Mouse (Mus musculus) erythroid progenitor cell, adult 5-6 weeks (primary cell): Measurements from ENCODE around the gene Strip1. TPM values are rescaled to one million over a fixed set of nuclear protein-coding genes. Genes with fewer than 3 reads are reported as not detected.

Source experiments
- ATAC-seq: replicated peaks from 2 replicates; pipeline ENCODE4 v1.8.0; 2016; ENCODE audit warnings: moderate number of reproducible peaks, mild to moderate bottlenecking, moderate TSS enrichment, inconsistent platforms; ENCODE audit not compliant: poor library complexity, low FRiP score, severe bottlenecking
- total RNA-seq, 2 experiments: library from RNA; stranded (forward) in 1 of 2; stranded (reverse) in 1 of 2; fragments of 150-400 nt in 1 of 2; fragments of 186-747, 209-891 nt in 1 of 2; gene quantifications; 2 replicates each; pipeline versions ENCODE4 v1.2.3 to v1.2.4; 2015 to 2017; ENCODE audit warnings: low replicate concordance in 2 of 2

Gene Strip1
- total RNA-seq, 2 experiments from 2014 or later, result 4.8 to 9.6 TPM

GRCm38 (mm10) chr3:107562591-107562990 is 68.9 kb downstream of the Strip1 start:
- no peak for ATAC-seq

Other genes with a start within 250 kb of the Strip1 start
- not detected in 2 replicates for gene Kcnc4, start 172.1 kb downstream of the Strip1 start, total RNA-seq (2015; ENCODE audit: low replicate concordance)
- not detected in 2 replicates for gene Kcnc4, start 172.1 kb downstream of the Strip1 start, total RNA-seq (2017; ENCODE audit: low replicate concordance)
- not detected in 2 replicates for gene Slc6a17, start 113.7 kb downstream of the Strip1 start, total RNA-seq (2015; ENCODE audit: low replicate concordance)
- not detected in 2 replicates for gene Slc6a17, start 113.7 kb downstream of the Strip1 start, total RNA-seq (2017; ENCODE audit: low replicate concordance)
- not detected in 2 replicates for gene Ubl4b, start 76.6 kb downstream of the Strip1 start, total RNA-seq (2015; ENCODE audit: low replicate concordance)
- not detected in 2 replicates for gene Ubl4b, start 76.6 kb downstream of the Strip1 start, total RNA-seq (2017; ENCODE audit: low replicate concordance)
- not detected in 2 replicates for gene Alx3, start 36.7 kb downstream of the Strip1 start, total RNA-seq (2015; ENCODE audit: low replicate concordance)
- not detected in 2 replicates for gene Alx3, start 36.7 kb downstream of the Strip1 start, total RNA-seq (2017; ENCODE audit: low replicate concordance)
- not detected in 2 replicates for gene Gm10961, start 372 bp downstream of the Strip1 start, total RNA-seq (2015; ENCODE audit: low replicate concordance)
- gene Gm10961, start 372 bp downstream of the Strip1 start, total RNA-seq (2017; ENCODE audit: low replicate concordance), result not detected in 2 replicates
- 34.6 and 38.6 TPM in 2 replicates for gene Ahcyl1, start 64.9 kb upstream of the Strip1 start, total RNA-seq (2015; ENCODE audit: low replicate concordance)
- 29.4 and 33.7 TPM in 2 replicates for gene Ahcyl1, start 64.9 kb upstream of the Strip1 start, total RNA-seq (2017; ENCODE audit: low replicate concordance)
- 6.5 and 9.6 TPM in 2 replicates for gene Csf1, start 128.8 kb upstream of the Strip1 start, total RNA-seq (2015; ENCODE audit: low replicate concordance)
- 1.1 and 1.2 TPM in 2 replicates for gene Csf1, start 128.8 kb upstream of the Strip1 start, total RNA-seq (2017; ENCODE audit: low replicate concordance)
- not detected in 2 replicates for gene Eps8l3, start 245.5 kb upstream of the Strip1 start, total RNA-seq (2015; ENCODE audit: low replicate concordance)
- gene Eps8l3, start 245.5 kb upstream of the Strip1 start, total RNA-seq (2017; ENCODE audit: low replicate concordance), result not detected in 2 replicates